9 mouse cellular contexts compared by ENCODE assay signal in genomic region chr7:128252609-128253008, GRCm38 (mm10). TPM values are rescaled to one million over a fixed set of nuclear protein-coding genes. Genes with fewer than 3 reads are reported as not detected.
A peak's percentile ranks its signal among the peaks of the same experiment; 100 is the strongest.
DNase-seq lines count a peak whose midpoint lies in the region; ATAC-seq and TF ChIP-seq lines count a peak whose summit lies in the region.
"Had no signal": no experiment of that assay in that cellular context is flagged by ENCODE, and none has a peak within 500 bp of the region (broad histone marks: within the 10 kb centered on the region; RNA-seq: fewer than 3 reads in every experiment).

No protein-coding gene starts in this region.

- H3K9ac ChIP-seq in heart, embryonic 15.5 days: no peak overlapping the region
- 0 out of 2 replicates have a peak overlapping the region, but pooled peaks have one; percentile 31 for H3K9ac ChIP-seq in midbrain, embryonic 15.5 days

- intact Hi-C loops in left cerebral cortex, postnatal 14 days (cut with DNase I): no loop called here

- no peak for ATAC-seq in heart, embryonic 15.5 days (replicated peaks; ENCODE audit: insufficient number of reproducible peaks, insufficient read depth, low FRiP score, low read depth)
- peak; percentile 81 for ATAC-seq in granulocyte monocyte progenitor cell, adult 5-6 weeks (replicated peaks; ENCODE audit: poor library complexity, severe bottlenecking)
- ATAC-seq in midbrain, embryonic 15.5 days (replicated peaks): no peak; the same call in 1 of the 2 replicates

- no peak overlapping the region for H3K4me3 ChIP-seq in heart, embryonic 15.5 days
- peak overlapping the region; percentile 37 for H3K4me3 ChIP-seq in midbrain, embryonic 15.5 days

- H3K4me1 ChIP-seq in heart, embryonic 15.5 days (replicated peaks): peaks cover 47% of the 10 kb centered on the region
- peaks cover 15% of the 10 kb centered on the region; the same call in 1 of the 2 replicates for H3K4me1 ChIP-seq in midbrain, embryonic 15.5 days

- WGBS in heart, embryonic 15.5 days: 39% methylated on average over 24 of the region's 24 CpGs
- 10% methylated on average over 24 of the region's 24 CpGs for WGBS in midbrain, embryonic 15.5 days

- DNase-seq in heart, adult 9 months (ENCODE audit: low spot score in 2 of 2): no peak
- peak; percentile 78 for DNase-seq in brain, embryonic 14.5 days (ENCODE audit: low read depth)
- DNase-seq in left cerebral cortex, postnatal 14 days (ENCODE audit: low spot score in 2 of 2): peak; percentile 75 to 87
- peak; percentile 90 for DNase-seq in thymus, postnatal 0 days (ENCODE audit: low spot score)
- no peak for DNase-seq in adrenal gland, adult 18-20 months (ENCODE audit: low spot score in 2 of 2)

- TF ChIP-seq CTCF in brain, embryonic 14.5 days (IDR thresholded peaks at IDR 0.05; ENCODE audit: borderline replicate concordance, extremely low read depth, insufficient read depth, insufficient read length): no peak

- no peaks in the 10 kb centered on the region for H3K9me3 ChIP-seq in heart, embryonic 15.5 days (replicated peaks)
- no peaks in the 10 kb centered on the region for H3K9me3 ChIP-seq in midbrain, embryonic 15.5 days

- H3K27me3 ChIP-seq in heart, embryonic 15.5 days: no peaks in the 10 kb centered on the region
- 0 out of 2 replicates have a peak, but pooled peaks cover 3% of the 10 kb centered on the region for H3K27me3 ChIP-seq in midbrain, embryonic 15.5 days (replicated peaks)

- peaks cover 51% of the 10 kb centered on the region for H3K36me3 ChIP-seq in heart, embryonic 15.5 days
- no peaks in the 10 kb centered on the region for H3K36me3 ChIP-seq in midbrain, embryonic 15.5 days (replicated peaks)

- H3K27ac ChIP-seq in heart, embryonic 15.5 days: no peak overlapping the region
- H3K27ac ChIP-seq in midbrain, embryonic 15.5 days: no peak overlapping the region

- peak overlapping the region; percentile 27; the same call in 1 of the 2 replicates for H3K4me2 ChIP-seq in heart, embryonic 15.5 days
- peak overlapping the region; percentile 70 for H3K4me2 ChIP-seq in midbrain, embryonic 15.5 days

- no peak for TF ChIP-seq POLR2A in brain, embryonic 14.5 days (IDR thresholded peaks at IDR 0.05; ENCODE audit: borderline replicate concordance, extremely low read depth, insufficient read depth, insufficient read length, poor library complexity, severe bottlenecking)

RNA-seq across cellular contexts. Expression of gene Tgfb1i1, which starts 6.0 kb away (rescaled TPM):
- polyA plus RNA-seq in heart, embryonic 15.5 days (2015; fragmentation: Nextera tagmentation; extraction: Ambion mirVana): 160 and 174 TPM in 2 replicates
- 10.4 and 21.3 TPM in 2 replicates for polyA plus RNA-seq in brain, embryonic 14.5 days (2012; rRNA removed)
- 0.06 and 1.2 TPM in 2 replicates for total RNA-seq in granulocyte monocyte progenitor cell, adult 5-6 weeks (2014; fragmentation: Nextera tagmentation)
- total RNA-seq in granulocyte monocyte progenitor cell, adult 5-6 weeks (2017): not detected in 2 replicates
- total RNA-seq in left cerebral cortex, postnatal 14 days (2021): 10 to 100 TPM; 27.1 to 27.4 TPM
- 23.3 and 24.2 TPM in 2 replicates for polyA plus RNA-seq in midbrain, embryonic 15.5 days (2015; fragmentation: Nextera tagmentation; extraction: Ambion mirVana)
- polyA plus RNA-seq in thymus, postnatal 0 days (2015; fragmentation: Nextera tagmentation; extraction: Ambion mirVana): 12.7 and 13.9 TPM in 2 replicates
- 10 to 100 TPM; 19.0 to 30.6 TPM for total RNA-seq in adrenal gland, adult 18-20 months (2021)

RNA-seq across cellular contexts. Expression of gene Slc5a2, which starts 12.8 kb away (rescaled TPM):
- polyA plus RNA-seq in heart, embryonic 15.5 days (2015; fragmentation: Nextera tagmentation; extraction: Ambion mirVana): not detected in 2 replicates
- 0.04 TPM in 1 of 2 replicates, not detected in the other for polyA plus RNA-seq in brain, embryonic 14.5 days (2012; rRNA removed)
- total RNA-seq in granulocyte monocyte progenitor cell, adult 5-6 weeks (2014; fragmentation: Nextera tagmentation): not detected in 2 replicates
- not detected in 2 replicates for total RNA-seq in granulocyte monocyte progenitor cell, adult 5-6 weeks (2017)
- not detected for total RNA-seq in left cerebral cortex, postnatal 14 days (2021)
- polyA plus RNA-seq in midbrain, embryonic 15.5 days (2015; fragmentation: Nextera tagmentation; extraction: Ambion mirVana): 0.12 TPM in 1 of 2 replicates, not detected in the other
- not detected in 2 replicates for polyA plus RNA-seq in thymus, postnatal 0 days (2015; fragmentation: Nextera tagmentation; extraction: Ambion mirVana)
- total RNA-seq in adrenal gland, adult 18-20 months (2021): 1 to 10 TPM in 1 of 2 experiments, not detected in 1; 1.3 TPM
- total RNA-seq: liver, adult 2 months had no signal
- polyA plus RNA-seq: liver, adult 2 months had no signal

RNA-seq across cellular contexts. Expression of gene 9130023H24Rik, which starts 14.8 kb away (rescaled TPM):
- 5.8 and 6.1 TPM in 2 replicates for polyA plus RNA-seq in heart, embryonic 15.5 days (2015; fragmentation: Nextera tagmentation; extraction: Ambion mirVana)
- 3.5 and 4.4 TPM in 2 replicates for polyA plus RNA-seq in brain, embryonic 14.5 days (2012; rRNA removed)
- 1.8 and 2.3 TPM in 2 replicates for total RNA-seq in granulocyte monocyte progenitor cell, adult 5-6 weeks (2014; fragmentation: Nextera tagmentation)
- total RNA-seq in granulocyte monocyte progenitor cell, adult 5-6 weeks (2017): 5.2 and 6.6 TPM in 2 replicates
- 1 to 10 TPM; 3.6 to 4.0 TPM for total RNA-seq in left cerebral cortex, postnatal 14 days (2021)
- polyA plus RNA-seq in midbrain, embryonic 15.5 days (2015; fragmentation: Nextera tagmentation; extraction: Ambion mirVana): 8.1 and 8.5 TPM in 2 replicates
- 4.8 and 5.5 TPM in 2 replicates for polyA plus RNA-seq in thymus, postnatal 0 days (2015; fragmentation: Nextera tagmentation; extraction: Ambion mirVana)
- total RNA-seq in adrenal gland, adult 18-20 months (2021): 1 to 10 TPM; 5.2 to 6.0 TPM

RNA-seq across cellular contexts. Expression of gene Armc5, which starts 15.5 kb away (rescaled TPM):
- 11.5 and 14.9 TPM in 2 replicates for polyA plus RNA-seq in heart, embryonic 15.5 days (2015; fragmentation: Nextera tagmentation; extraction: Ambion mirVana)
- 17.3 and 17.8 TPM in 2 replicates for polyA plus RNA-seq in brain, embryonic 14.5 days (2012; rRNA removed)
- total RNA-seq in granulocyte monocyte progenitor cell, adult 5-6 weeks (2014; fragmentation: Nextera tagmentation): 6.0 and 15.4 TPM in 2 replicates
- 9.3 and 9.6 TPM in 2 replicates for total RNA-seq in granulocyte monocyte progenitor cell, adult 5-6 weeks (2017)
- total RNA-seq in left cerebral cortex, postnatal 14 days (2021): 10 to 100 TPM in 1 of 2 experiments, 1 to 10 TPM in 1; 9.7 to 11.4 TPM
- 14.2 and 16.2 TPM in 2 replicates for polyA plus RNA-seq in midbrain, embryonic 15.5 days (2015; fragmentation: Nextera tagmentation; extraction: Ambion mirVana)
- polyA plus RNA-seq in thymus, postnatal 0 days (2015; fragmentation: Nextera tagmentation; extraction: Ambion mirVana): 16.2 and 16.6 TPM in 2 replicates
- total RNA-seq in adrenal gland, adult 18-20 months (2021): 10 to 100 TPM; 17.7 to 23.2 TPM

RNA-seq across cellular contexts. Expression of gene BC017158, which starts 45.4 kb away (rescaled TPM):
- 12.6 and 18.1 TPM in 2 replicates for polyA plus RNA-seq in heart, embryonic 15.5 days (2015; fragmentation: Nextera tagmentation; extraction: Ambion mirVana)
- 27.6 and 34.2 TPM in 2 replicates for polyA plus RNA-seq in brain, embryonic 14.5 days (2012; rRNA removed)
- total RNA-seq in granulocyte monocyte progenitor cell, adult 5-6 weeks (2014; fragmentation: Nextera tagmentation): 37.7 and 45.6 TPM in 2 replicates
- total RNA-seq in granulocyte monocyte progenitor cell, adult 5-6 weeks (2017): 18.4 and 24.8 TPM in 2 replicates
- 10 to 100 TPM; 23.4 to 24.5 TPM for total RNA-seq in left cerebral cortex, postnatal 14 days (2021)
- polyA plus RNA-seq in midbrain, embryonic 15.5 days (2015; fragmentation: Nextera tagmentation; extraction: Ambion mirVana): 21.6 and 24.6 TPM in 2 replicates
- polyA plus RNA-seq in thymus, postnatal 0 days (2015; fragmentation: Nextera tagmentation; extraction: Ambion mirVana): 9.0 and 10.0 TPM in 2 replicates
- 10 to 100 TPM; 26.6 to 31.4 TPM for total RNA-seq in adrenal gland, adult 18-20 months (2021)

Comparison
In these comparisons a context has a peak if more than half of its experiments do, and no peak if none do; other contexts are left out.
1. DNase-seq: peak in brain, embryonic 14.5 days (single experiment), left cerebral cortex, postnatal 14 days (2 of 2) and thymus, postnatal 0 days (single experiment); none in heart, adult 9 months (0 of 2) and adrenal gland, adult 18-20 months (0 of 2).